Mouse (Mus musculus): ENCODE measurements around the gene Tcstv1. TPM values are rescaled to one million over a fixed set of nuclear protein-coding genes. Genes with fewer than 3 reads are reported as not detected.

Gene Tcstv1
- polyA plus RNA-seq, 1 experiment, result not detected

Other genes starting within 250 kb of the Tcstv1 start
- 277 and 300 TPM in 2 replicates for gene Hmgcs1, start 204.4 kb downstream of the Tcstv1 start, polyA plus RNA-seq (2011; ENCODE audit: insufficient read depth, insufficient read length, low read depth, missing spikeins)
- gene Nim1k, start 138.9 kb downstream of the Tcstv1 start, polyA plus RNA-seq (2011; ENCODE audit: insufficient read depth, insufficient read length, low read depth, missing spikeins), result 0.19 and 0.23 TPM in 2 replicates
- gene Zfp131, start 103.9 kb downstream of the Tcstv1 start, polyA plus RNA-seq (2011; ENCODE audit: insufficient read depth, insufficient read length, low read depth, missing spikeins), result 40.8 and 41.2 TPM in 2 replicates
- not detected in 2 replicates for gene AF067063, start 64.6 kb downstream of the Tcstv1 start, polyA plus RNA-seq (2011; ENCODE audit: insufficient read depth, insufficient read length, low read depth, missing spikeins)
- not detected in 2 replicates for gene D13Ertd608e, start 58.8 kb downstream of the Tcstv1 start, polyA plus RNA-seq (2011; ENCODE audit: insufficient read depth, insufficient read length, low read depth, missing spikeins)
- gene Gm21761, start 34.5 kb upstream of the Tcstv1 start, polyA plus RNA-seq (2011; ENCODE audit: insufficient read depth, insufficient read length, low read depth, missing spikeins), result not detected in 2 replicates
- gene B020031M17Rik, start 56.0 kb upstream of the Tcstv1 start, polyA plus RNA-seq (2011; ENCODE audit: insufficient read depth, insufficient read length, low read depth, missing spikeins), result not detected in 2 replicates
- not detected in 2 replicates for gene Gm36079, start 132.2 kb upstream of the Tcstv1 start, polyA plus RNA-seq (2011; ENCODE audit: insufficient read depth, insufficient read length, low read depth, missing spikeins)
- not detected in 2 replicates for gene Gm21188, start 157.4 kb upstream of the Tcstv1 start, polyA plus RNA-seq (2011; ENCODE audit: insufficient read depth, insufficient read length, low read depth, missing spikeins)
- not detected in 2 replicates for gene Gm20767, start 245.5 kb upstream of the Tcstv1 start, polyA plus RNA-seq (2011; ENCODE audit: insufficient read depth, insufficient read length, low read depth, missing spikeins)

Measured in ES-Bruce4 (cell line).